Mouse (Mus musculus) common myeloid progenitor, adult 5-6 weeks (primary cell): ENCODE measurements around the gene Mbd3. TPM values are rescaled to one million over a fixed set of nuclear protein-coding genes. Genes with fewer than 3 reads are reported as not detected.
A peak's percentile ranks its signal among the peaks of the same experiment; 100 is the strongest.

Experiments
- ATAC-seq: replicated peaks from 2 replicates; pipeline ENCODE4 v1.8.0; 2016; ENCODE audit warnings: low read depth, mild to moderate bottlenecking, moderate TSS enrichment, inconsistent platforms; ENCODE audit not compliant: poor library complexity, severe bottlenecking
- total RNA-seq: library from RNA; stranded (forward); fragments of 200-1000, 187-1606 nt; gene quantifications from 2 replicates; pipeline ENCODE4 v1.2.3, GENCODE M21; 2017

The Mbd3 gene
- total RNA-seq, 1 experiment from 2014 or later = 113 TPM

DNA sequence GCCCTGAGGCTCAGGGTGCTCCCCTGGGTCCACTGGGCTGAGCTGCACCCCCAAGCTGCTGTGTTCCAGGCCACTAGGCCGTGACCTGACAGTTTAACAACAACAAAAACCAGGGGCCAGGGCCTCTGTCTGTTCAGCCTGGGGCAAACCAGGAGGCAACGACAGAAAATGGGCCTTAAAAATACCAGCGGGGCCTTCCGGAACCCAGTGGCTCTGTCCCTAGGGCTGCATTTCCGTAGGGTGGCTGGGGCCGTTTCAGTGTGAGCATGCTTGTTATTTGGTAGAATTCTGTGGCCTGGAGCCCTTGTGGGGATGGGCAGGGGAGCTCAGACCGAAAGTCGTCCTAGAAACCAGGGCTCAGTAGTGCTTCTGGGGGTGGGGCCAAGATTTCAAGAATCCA lies 30.4 kb upstream of the Mbd3 start:
- no peak for ATAC-seq

DNA sequence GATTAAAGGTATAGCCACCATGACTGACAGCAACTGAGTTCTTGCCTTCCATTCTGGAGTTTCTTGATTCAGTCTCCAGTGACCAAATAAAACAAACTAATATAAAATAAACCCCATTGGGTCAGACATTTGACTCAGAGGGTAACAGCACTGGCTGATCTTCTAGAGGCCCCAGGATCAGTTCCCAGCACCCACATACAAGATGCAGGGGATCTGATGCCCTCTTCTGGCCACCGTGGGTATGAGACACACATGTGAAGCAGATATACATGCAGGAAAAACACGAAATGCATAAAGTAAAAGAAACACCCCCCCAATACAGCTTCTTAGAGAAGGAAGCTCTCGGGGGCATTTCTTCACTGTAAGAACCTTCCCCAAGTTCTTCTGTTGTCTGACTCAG lies 25.7 kb upstream of the Mbd3 start:
- no peak for ATAC-seq

- ATAC-seq = peak; percentile 53
Measured at GRCm38 (mm10) chr10:80423562-80423961, 24.2 kb upstream of the Mbd3 start.

- ATAC-seq = peak; percentile 57
Measured at GRCm38 (mm10) chr10:80421651-80422472, 22.5 kb upstream of the Mbd3 start.

- no peak for ATAC-seq
Measured at GRCm38 (mm10) chr10:80421208-80421607, 21.9 kb upstream of the Mbd3 start.

GRCm38 (mm10) chr10:80420729-80421128 lies 21.4 kb upstream of the Mbd3 start:
- ATAC-seq = no peak

- no peak for ATAC-seq
Measured at GRCm38 (mm10) chr10:80419419-80419818, 20.1 kb upstream of the Mbd3 start.

GRCm38 (mm10) chr10:80418311-80418710 lies 19.0 kb upstream of the Mbd3 start:
- ATAC-seq = no peak

GRCm38 (mm10) chr10:80417841-80418240 lies 18.5 kb upstream of the Mbd3 start:
- no peak for ATAC-seq

- no peak for ATAC-seq
Measured at GRCm38 (mm10) chr10:80417371-80417770, 18.0 kb upstream of the Mbd3 start.

- ATAC-seq = no peak
Measured at GRCm38 (mm10) chr10:80415566-80415965, 16.2 kb upstream of the Mbd3 start.

DNA sequence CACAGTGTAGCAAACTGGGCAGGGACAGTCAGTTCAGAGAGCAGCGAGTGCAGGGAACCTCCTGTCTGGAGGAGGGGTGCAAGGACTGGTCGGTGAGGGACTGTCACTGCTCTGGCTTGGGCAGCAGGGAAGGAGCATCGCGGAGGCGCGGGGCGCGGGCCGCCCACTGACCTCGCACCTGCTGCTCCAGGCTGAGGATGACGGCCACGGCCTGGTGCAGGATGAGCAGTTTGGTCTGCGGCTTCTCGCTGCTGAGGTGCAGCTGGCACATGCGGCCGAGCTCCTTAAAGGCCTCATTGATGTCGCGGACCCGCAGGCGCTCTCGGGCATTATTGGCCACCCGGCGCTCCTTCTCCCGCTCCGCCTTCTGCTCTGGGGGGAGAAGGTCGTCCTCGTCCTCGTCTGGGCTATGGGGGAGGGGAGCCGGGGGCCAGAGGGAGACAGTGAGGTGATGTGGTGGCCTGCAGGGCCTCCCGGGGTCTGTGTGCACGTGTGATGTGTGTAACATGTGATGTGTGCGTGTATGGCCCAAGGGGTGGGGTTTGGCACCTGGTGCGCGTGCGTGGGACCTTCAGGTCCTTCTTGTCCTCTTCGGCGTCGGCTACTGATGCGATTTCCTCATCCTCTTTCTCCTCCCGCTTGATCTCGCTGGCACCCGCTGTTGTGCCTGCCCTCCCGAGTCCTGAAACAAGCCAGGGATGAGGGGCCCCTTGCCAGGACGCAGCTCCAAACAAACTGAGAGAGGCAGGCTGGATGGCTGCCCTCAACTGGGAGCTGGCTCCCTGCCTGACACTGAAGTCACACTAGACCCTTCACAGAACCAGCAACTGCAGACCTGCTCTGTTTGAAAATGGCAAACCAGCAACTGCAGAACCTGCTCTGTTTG lies 13.5 kb upstream of the Mbd3 start:
- no peak for ATAC-seq

DNA sequence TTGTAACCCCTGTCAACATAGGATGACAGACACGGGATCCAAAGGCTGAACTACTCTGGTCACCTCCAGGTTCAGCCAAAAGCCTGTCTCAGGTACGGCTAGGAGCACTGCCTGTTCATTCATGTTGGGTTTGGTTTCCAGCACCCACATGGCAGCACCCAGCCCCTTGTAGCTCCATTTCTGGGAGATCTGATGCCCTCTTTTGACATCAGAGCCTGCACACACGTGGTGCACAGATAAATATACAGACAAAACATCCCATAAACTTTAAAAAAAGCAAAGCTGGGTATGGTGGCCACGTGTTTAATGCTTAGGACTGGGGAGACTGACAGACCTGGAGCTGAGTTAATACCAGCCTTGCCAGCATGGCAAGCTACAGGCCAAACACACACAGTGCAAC lies 8.6 kb upstream of the Mbd3 start:
- no peak for ATAC-seq

DNA sequence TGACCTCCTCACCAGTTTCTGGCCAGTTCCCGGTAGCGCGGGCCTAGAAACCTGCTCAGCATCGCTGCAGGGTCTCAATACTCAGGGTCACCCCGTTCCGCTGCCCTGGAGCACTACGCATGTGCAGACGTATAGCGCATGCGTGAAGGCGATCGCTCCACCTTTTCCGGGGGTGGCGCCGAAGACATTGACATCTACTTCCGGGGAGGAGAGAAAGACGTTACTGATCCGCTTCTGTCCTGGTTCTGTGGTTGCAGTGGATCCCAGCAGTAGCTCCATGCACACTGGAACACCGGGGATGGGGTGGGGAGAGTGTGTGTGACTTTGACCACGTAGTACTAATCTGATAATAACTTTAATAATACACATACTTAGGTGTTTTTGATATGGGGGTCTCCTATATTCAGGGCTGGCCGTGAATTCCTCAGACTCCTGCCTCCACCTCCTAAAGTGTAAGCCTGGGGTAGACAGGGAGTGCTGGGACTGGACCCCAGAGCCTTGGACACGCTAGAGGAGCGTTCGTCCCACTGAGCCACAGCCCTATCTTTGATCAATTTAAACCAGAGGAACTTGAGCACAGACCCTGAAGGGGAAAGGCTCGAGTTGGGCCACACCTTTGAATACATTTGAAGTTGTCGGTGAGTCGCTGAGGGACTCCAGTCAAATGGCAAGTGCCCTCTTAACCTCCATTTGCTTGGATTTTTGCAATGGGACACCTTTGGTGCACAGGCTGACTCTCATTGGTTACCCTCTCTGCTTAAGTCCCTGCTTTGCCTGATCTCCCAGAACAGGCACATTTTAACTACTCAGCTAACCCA lies 7.5 kb upstream of the Mbd3 start, which contains the start of gene Uqcr11:
TSS of gene Uqcr11 (minus strand) at position 147 of the 818 bp plus-strand sequence.
- ATAC-seq = peak; percentile 89

GRCm38 (mm10) chr10:80405481-80406173 lies 6.3 kb upstream of the Mbd3 start:
- ATAC-seq = no peak

DNA sequence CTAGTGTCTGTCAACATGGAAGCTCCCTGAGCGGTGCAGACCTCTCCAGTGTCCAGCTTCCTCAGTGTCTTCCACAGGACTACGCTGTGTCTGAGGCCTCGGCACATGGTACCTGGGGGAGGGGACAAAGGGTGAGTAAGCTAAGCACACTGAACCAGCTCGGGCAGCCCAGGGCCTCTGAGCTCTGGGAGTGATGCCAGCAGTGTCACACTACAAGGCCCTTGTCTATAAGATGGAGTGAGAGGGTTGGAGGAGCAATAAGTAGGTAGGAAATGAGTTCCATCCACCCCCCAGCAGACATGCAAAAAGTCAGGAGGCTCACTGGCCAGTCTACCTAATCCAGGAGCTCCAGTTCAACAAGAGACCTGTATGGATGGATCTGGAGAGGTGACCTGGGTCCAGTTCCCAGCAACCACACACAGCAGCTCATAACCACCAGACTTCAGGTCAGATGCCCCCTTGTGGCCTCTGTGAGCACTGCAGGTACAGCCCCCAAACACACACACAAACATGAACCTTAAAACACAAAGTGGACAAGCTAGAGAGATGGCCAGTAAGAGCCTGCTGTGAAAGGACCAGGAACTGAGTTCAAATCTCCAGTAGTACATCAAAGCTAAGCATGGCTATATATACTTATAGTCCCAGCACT lies 3.8 kb upstream of the Mbd3 start:
- no peak for ATAC-seq

GRCm38 (mm10) chr10:80400704-80401161 lies 1.4 kb upstream of the Mbd3 start:
- no peak for ATAC-seq

DNA sequence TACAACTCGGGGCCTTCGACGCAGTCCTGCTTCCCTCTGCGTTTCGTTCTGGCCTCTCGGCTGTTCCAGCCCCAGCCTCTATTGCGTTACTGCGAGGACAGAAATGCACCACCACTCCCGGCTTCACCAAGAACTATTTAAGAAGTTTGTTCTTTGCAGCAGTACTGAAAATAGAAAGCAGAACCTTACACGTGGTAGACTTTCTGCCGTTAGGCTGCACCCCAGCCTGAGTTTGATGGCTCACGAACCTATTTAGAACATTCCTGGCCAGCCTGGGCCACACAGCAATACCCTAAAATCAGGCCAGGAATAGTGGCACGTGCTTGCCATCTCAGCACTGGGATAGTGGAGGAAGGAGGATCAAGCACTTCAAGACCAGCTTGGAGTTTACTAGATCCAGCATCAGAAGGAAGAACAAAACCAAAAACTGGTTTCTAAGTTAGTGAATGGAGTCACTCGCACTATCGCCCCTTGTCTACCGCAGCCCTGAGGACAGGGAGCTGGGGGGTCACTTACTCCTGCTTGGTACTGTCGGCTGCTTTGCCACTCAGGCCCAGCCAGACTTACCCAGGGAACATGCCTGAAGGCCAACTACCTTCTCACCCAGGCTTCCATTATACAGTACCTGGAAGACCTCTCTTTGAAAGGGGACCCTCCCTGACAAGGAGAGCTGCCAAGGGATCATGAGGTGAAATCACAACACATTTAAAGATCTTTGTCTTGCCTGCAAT lies 788 bp upstream of the Mbd3 start:
- ATAC-seq = no peak
